ENCODE assay signal across 12 mouse cellular contexts in genomic region chr12:24762253-24762652, GRCm38 (mm10). TPM values are rescaled to one million over a fixed set of nuclear protein-coding genes. Genes with fewer than 3 reads are reported as not detected.
DNase-seq lines count a peak whose midpoint lies in the region; ATAC-seq and TF ChIP-seq lines count a peak whose summit lies in the region.
"Had no signal": no experiment of that assay in that cellular context is flagged by ENCODE, and none has a peak within 500 bp of the region (broad histone marks: within the 10 kb centered on the region; RNA-seq: fewer than 3 reads in every experiment).

No protein-coding gene starts in this region.

- no peak for TF ChIP-seq POLR2A in embryonic fibroblast, embryonic 13.5 days (IDR thresholded peaks at IDR 0.05; ENCODE audit: low read depth, low read length)

- DNase-seq in kidney, postnatal 14 days = peak; percentile 12
- no peak for DNase-seq in kidney, adult 18-20 months
- DNase-seq in embryo, embryonic 10.5 days (ENCODE audit: low spot score) = peak; percentile 66
- peak; percentile 78 for DNase-seq in mesoderm, embryonic 11.5 days (ENCODE audit: low read depth, low spot score)
- DNase-seq in right cerebral cortex, postnatal 25 days = no peak
- DNase-seq: adrenal gland, postnatal 25 days; cerebellum, adult 9-10 months; heart, adult 2 months; thymus, postnatal 14 days had no signal

- no peaks in the 10 kb centered on the region for H3K4me1 ChIP-seq in embryonic fibroblast, embryonic 13.5 days (ENCODE audit: control insufficient read depth, insufficient read depth, low read length)

- TF ChIP-seq CTCF in embryonic fibroblast, embryonic 13.5 days (IDR thresholded peaks at IDR 0.05; ENCODE audit: borderline replicate concordance, insufficient read depth, low read length) = no peak

- H3K4me3 ChIP-seq in embryonic fibroblast, embryonic 13.5 days (ENCODE audit: insufficient read depth, low read length) = 0 out of 2 replicates have a peak overlapping the region, but pooled peaks have one; percentile 8
- H3K4me3 ChIP-seq: heart, adult 2 months had no signal

- no peak for ATAC-seq in inflammation-experienced regulatory T-cells, adult 6 months
- ATAC-seq: hindbrain, postnatal 0 days had no signal

- no peak overlapping the region for H3K27ac ChIP-seq in embryonic fibroblast, embryonic 13.5 days (ENCODE audit: insufficient read depth, low read length)
- H3K27ac ChIP-seq: heart, adult 2 months; hindbrain, postnatal 0 days had no signal

RNA-seq across cellular contexts. Expression of gene Rrm2, which starts 54.2 kb away (rescaled TPM):
- polyA plus RNA-seq in embryonic fibroblast, embryonic 13.5 days (2011; ENCODE audit: insufficient read length, low read depth, missing spikeins) = 102 and 106 TPM in 2 replicates
- 100 to 1,000 TPM in 1 of 3 experiments, 10 to 100 TPM in 2; 41.3 to 492 (median 44.8) TPM for polyA plus RNA-seq in inflammation-experienced regulatory T-cells, adult 6 months (2017; shearing (Covaris generic))

Comparison
In these comparisons a context has a peak if more than half of its experiments do, and no peak if none do; other contexts are left out.
1. DNase-seq: peak in kidney, postnatal 14 days (single experiment), embryo, embryonic 10.5 days (single experiment) and mesoderm, embryonic 11.5 days (single experiment); none in kidney, adult 18-20 months (single experiment) and right cerebral cortex, postnatal 25 days (single experiment).